Mouse (Mus musculus) embryonic facial prominence, embryonic 15.5 days (tissue): Measurements from ENCODE around the gene Med9. TPM values are rescaled to one million over a fixed set of nuclear protein-coding genes. Genes with fewer than 3 reads are reported as not detected.

Source experiments
- ATAC-seq: fragments of 200-750 bp; cut with Nextera tagmentation; 2 replicates; pipeline ENCODE4 v1.8.0; 2017; ENCODE audit warnings: low read depth, moderate TSS enrichment; ENCODE audit not compliant: insufficient number of reproducible peaks, low FRiP score, low TSS enrichment
- H3K27ac ChIP-seq: fragments of 300-500 bp; sonication (generic); replicated peaks from 2 replicates; pipeline ENCODE4 v1.5.1; 2015; ENCODE audit warnings: mild to moderate bottlenecking, inconsistent platforms
- H3K27me3 ChIP-seq: fragments of 300-500 bp; sonication (generic); 2 replicates; pipeline ENCODE4 v1.6.1; 2015; ENCODE audit warnings: inconsistent platforms
- H3K36me3 ChIP-seq: fragments of 300-500 bp; sonication (generic); 2 replicates; pipeline ENCODE4 v1.6.1; 2015; ENCODE audit warnings: mild to moderate bottlenecking, inconsistent platforms
- H3K4me1 ChIP-seq: fragments of 300-500 bp; sonication (generic); 2 replicates; pipeline ENCODE4 v1.6.1; 2015; ENCODE audit warnings: inconsistent platforms
- H3K4me2 ChIP-seq: fragments of 300-500 bp; sonication (generic); replicated peaks from 2 replicates; pipeline ENCODE4 v1.6.1; 2015; ENCODE audit warnings: mild to moderate bottlenecking, inconsistent platforms
- H3K4me3 ChIP-seq: fragments of 300-500 bp; sonication (generic); replicated peaks from 2 replicates; pipeline ENCODE4 v1.5.1; 2015; ENCODE audit warnings: mild to moderate bottlenecking, inconsistent platforms
- H3K9ac ChIP-seq: fragments of 300-500 bp; sonication (generic); 2 replicates; pipeline ENCODE4 v1.6.1; 2015; ENCODE audit warnings: inconsistent platforms
- H3K9me3 ChIP-seq: fragments of 300-500 bp; sonication (generic); replicated peaks from 2 replicates; pipeline ENCODE4 v1.6.1; 2016; ENCODE audit warnings: inconsistent platforms
- WGBS: fragments of 180-500 bp; shearing (Covaris S2); methylation state at CpG from one replicate; pipeline ENCODE4 v1.1.7; 2015; 5-methylcytosine and 5-hydroxymethylcytosine counted together
- polyA plus RNA-seq: library from polyadenylated mRNA; unstranded; fragments of >200 nt; fragmentation: Nextera tagmentation; extraction: Ambion mirVana; gene quantifications from 2 replicates; pipeline ENCODE4 v1.2.1, GENCODE M21; 2015

Med9 gene
- polyA plus RNA-seq, 1 experiment from 2014 or later = 39.4 TPM

DNA sequence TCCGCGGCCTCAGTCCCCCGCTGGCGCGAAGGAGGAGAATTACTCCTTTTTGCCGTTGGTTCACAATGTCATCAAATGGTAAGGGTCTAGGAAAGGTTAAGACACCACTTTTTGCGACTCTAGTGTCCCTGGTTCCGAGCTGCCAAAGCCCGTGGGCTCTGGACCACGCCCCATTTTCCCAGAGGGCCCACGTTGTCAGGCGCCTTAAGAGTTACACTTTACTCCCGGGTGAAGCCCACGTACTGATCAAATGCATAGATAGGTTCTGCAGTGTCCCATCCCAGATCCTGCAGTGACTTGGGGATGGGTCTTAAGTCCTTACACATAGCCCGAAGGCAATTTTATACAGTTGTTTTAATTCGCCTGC, 378 bp downstream of the Med9 start:
- H3K9me3 ChIP-seq = no peaks in the 10 kb centered on the region
- peaks cover 8% of the 10 kb centered on the region; the same call in 1 of the 2 replicates for H3K36me3 ChIP-seq
- ATAC-seq = peak; percentile 73; the same call in 1 of the 2 replicates
- peak overlapping the region; percentile 99 for H3K9ac ChIP-seq
- H3K27me3 ChIP-seq = no peaks in the 10 kb centered on the region
- H3K4me2 ChIP-seq = peak overlapping the region; percentile 81
- peak overlapping the region; percentile 80 for H3K27ac ChIP-seq
- peaks cover 11% of the 10 kb centered on the region for H3K4me1 ChIP-seq
- H3K4me3 ChIP-seq = peak overlapping the region; percentile 99
- 1% methylated on average over 16 of the region's 16 CpGs for WGBS

DNA sequence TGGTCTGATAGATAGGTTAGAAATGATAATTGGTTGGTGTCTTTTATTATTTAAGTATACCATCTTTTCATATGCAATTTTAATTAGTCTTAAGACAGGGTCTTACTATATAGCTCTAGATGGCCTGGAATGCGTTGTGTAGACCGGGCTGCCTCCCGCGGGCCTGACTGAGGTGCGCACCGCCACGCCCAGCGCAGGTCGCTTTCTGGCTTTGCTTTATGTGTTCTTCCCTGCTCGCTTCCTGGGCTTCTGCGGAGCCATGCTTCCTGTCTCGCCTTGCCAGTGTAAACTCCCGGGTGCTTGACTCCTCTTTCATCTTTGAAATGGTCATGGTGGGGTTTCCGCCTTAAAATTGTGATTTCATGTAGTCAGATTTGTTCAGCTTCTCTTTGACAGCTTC, 4.9 kb downstream of the Med9 start:
- H3K9ac ChIP-seq = no peak overlapping the region
- no peak overlapping the region for H3K4me2 ChIP-seq

DNA sequence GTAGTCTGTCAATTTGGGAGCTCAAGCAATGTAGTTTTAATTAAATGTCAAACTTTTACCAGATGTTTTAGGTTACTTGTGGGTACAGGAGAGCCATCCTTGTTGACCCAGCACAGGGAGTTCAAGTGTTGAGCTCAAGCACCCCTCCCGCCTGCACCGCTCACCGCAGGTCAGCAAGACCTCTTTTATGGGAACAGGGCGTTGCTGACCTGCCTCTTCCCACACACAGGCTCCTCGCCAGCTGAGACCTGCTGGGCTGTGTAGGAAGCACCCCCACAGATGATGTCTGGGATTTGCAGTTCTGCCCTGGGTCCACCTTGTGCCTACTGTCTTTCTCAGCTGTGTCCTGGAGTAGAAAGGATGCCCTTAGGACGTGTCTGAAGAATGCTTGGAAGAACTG, 8.7 kb downstream of the Med9 start:
- ATAC-seq = no peak
- peaks cover 12% of the 10 kb centered on the region for H3K36me3 ChIP-seq
- H3K4me1 ChIP-seq = peaks cover 23% of the 10 kb centered on the region
- no peaks in the 10 kb centered on the region for H3K27me3 ChIP-seq
- no peak overlapping the region for H3K4me3 ChIP-seq
- H3K27ac ChIP-seq = no peak overlapping the region
- WGBS = 70% methylated on average over 6 of the region's 6 CpGs
- no peak overlapping the region for H3K4me2 ChIP-seq
- H3K9me3 ChIP-seq = no peaks in the 10 kb centered on the region
- no peak overlapping the region for H3K9ac ChIP-seq

More for the DNA sequence above, 4.9 kb downstream of the Med9 start:
- no peak overlapping the region for H3K27ac ChIP-seq
- peaks cover 15% of the 10 kb centered on the region; the same call in 1 of the 2 replicates for H3K36me3 ChIP-seq
- H3K4me1 ChIP-seq = peaks cover 6% of the 10 kb centered on the region; the same call in 1 of the 2 replicates
- WGBS = 70% methylated on average over 14 of the region's 14 CpGs
- H3K27me3 ChIP-seq = no peaks in the 10 kb centered on the region
- ATAC-seq = no peak
- H3K9me3 ChIP-seq = no peaks in the 10 kb centered on the region
- no peak overlapping the region for H3K4me3 ChIP-seq

DNA sequence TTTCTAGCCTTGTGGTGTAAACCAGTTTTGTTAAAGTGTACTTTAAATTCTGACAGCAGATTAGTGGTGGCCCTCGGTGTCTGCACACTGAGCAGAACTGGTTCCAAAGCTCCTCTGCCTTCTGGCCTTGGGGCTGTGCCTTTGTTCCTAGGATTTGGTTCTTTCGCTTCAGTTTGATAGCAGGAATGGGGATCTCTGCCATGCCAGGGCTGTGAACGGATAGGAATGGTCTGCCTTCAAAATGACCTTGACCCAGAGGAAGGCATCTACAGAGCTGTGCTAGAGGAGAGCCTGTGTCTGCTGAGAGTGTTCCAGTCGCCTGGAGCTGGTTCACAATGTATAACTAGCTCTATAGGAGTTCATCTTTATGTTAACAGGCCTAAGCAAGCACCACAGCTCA, 11.4 kb downstream of the Med9 start:
- Histone ChIP-seq H3K4me3 (no peak overlapping the region), H3K4me2 (no peak overlapping the region)

DNA sequence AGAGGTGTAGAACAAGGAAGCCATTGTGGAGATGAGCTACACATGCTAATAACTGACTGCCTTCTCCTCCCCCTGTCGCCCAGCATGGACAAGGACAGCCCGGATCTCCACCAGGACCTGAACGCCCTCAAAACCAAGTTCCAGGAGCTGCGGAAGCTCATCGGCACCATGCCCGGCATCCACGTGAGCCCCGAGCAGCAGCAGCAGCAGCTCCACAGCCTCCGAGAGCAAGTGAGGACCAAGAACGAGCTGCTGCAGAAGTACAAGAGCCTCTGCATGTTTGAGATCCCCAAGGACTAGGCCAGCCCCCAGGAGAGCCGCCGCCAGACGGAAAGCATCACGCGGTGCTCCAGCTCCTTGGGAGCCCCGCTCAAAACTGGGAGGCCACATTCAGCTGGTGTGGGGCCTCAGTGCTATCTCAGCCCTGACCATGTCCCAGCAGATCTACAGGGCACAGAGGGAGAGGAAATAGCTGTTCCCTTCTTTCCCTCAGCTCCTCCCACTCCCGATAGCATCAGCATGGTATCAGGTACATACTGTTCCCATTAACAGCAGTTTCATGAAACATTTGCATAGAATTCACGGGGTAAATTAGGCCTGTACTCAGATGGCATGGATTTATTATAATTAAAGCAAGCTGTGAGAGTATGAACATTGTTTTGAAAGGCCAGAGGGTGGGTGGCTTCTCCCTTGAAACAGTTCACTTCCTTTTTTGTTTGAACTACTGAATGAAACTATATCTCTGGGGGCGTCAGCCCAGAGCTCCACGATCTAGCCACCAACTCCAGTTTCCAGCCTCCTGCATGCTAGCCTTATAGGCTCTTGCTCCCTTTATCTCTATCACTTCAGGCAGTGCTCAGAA, 12.7 kb downstream of the Med9 start:
- Histone ChIP-seq H3K9ac (no peak overlapping the region), H3K4me2 (peak overlapping the region; percentile 35), H3K27me3 (peaks cover 25% of the 10 kb centered on the region), H3K4me3 (no peak overlapping the region), H3K27ac (peak overlapping the region; percentile 68), H3K4me1 (peaks cover 47% of the 10 kb centered on the region), H3K36me3 (peaks cover 21% of the 10 kb centered on the region), H3K9me3 (no peaks in the 10 kb centered on the region)
- 46% methylated on average over 20 of the region's 20 CpGs for WGBS
- 0 out of 2 replicates have a peak, but pooled peaks have one; percentile 30 for ATAC-seq

More for the DNA sequence above, 11.4 kb downstream of the Med9 start:
- no peak for ATAC-seq
- Histone ChIP-seq H3K27ac (no peak overlapping the region), H3K9ac (no peak overlapping the region), H3K4me1 (peaks cover 36% of the 10 kb centered on the region), H3K27me3 (peaks cover 19% of the 10 kb centered on the region), H3K9me3 (no peaks in the 10 kb centered on the region), H3K36me3 (peaks cover 24% of the 10 kb centered on the region)
- WGBS = 70% methylated on average over 4 of the region's 4 CpGs

DNA sequence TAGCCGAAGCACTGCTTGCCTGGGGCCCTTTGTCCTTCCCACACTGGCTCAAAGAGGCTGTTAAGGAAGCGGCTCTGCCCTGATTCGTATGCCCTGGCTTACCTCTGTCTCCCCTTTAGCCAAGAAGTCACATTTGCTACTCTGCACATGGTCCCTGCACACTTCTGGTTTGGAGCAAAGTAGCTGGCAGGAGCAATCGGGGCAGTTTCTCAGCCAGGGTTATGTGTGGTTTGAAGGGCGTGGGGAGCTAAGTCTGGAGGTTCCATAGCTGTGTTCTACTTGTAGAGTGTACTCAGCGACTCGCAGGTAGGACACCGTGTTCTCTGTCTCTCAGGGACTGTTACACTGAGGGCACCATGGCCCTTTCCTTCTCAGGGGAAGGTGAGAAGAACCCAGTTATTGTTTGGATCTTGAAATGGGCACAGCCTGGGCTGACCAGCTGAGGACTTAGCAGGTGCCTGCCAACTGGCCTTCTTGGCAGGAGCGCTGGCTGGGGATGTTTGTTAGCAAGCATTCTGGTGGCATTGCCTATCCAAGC, 13.4 kb downstream of the Med9 start:
- H3K27me3 ChIP-seq = peaks cover 25% of the 10 kb centered on the region
- H3K4me1 ChIP-seq = peaks cover 47% of the 10 kb centered on the region
- no peak overlapping the region for H3K4me2 ChIP-seq
- H3K9me3 ChIP-seq = no peaks in the 10 kb centered on the region
- H3K27ac ChIP-seq = peak overlapping the region; percentile 2; the same call in 1 of the 2 replicates
- 64% methylated on average over 9 of the region's 9 CpGs for WGBS
- H3K9ac ChIP-seq = no peak overlapping the region
- no peak overlapping the region for H3K4me3 ChIP-seq
- ATAC-seq = no peak
- peaks cover 21% of the 10 kb centered on the region for H3K36me3 ChIP-seq

DNA sequence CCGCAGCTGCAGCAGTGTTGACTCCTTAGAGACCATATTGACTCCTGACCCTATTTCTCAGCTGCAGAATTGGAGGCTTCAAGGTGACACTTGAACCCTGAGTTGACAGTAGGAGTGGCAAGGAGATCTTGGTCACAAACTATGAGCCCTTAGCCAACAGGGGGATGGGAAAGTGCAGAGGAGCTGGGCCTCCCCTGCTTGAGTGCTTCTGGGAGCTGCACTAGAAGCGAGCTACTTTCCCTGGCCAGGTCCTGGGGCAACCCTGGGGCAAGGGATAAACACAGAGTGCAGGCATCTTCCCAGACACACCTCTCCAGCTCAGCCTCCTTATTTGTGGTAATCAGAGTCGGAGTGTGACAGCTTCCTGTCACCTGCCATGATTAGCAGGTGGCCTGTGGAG, 14.6 kb downstream of the Med9 start:
- no peaks in the 10 kb centered on the region for H3K9me3 ChIP-seq
- peaks cover 17% of the 10 kb centered on the region for H3K36me3 ChIP-seq
- 74% methylated on average over 3 of the region's 3 CpGs for WGBS
- peaks cover 47% of the 10 kb centered on the region for H3K4me1 ChIP-seq
- H3K4me3 ChIP-seq = no peak overlapping the region
- no peak overlapping the region for H3K27ac ChIP-seq
- no peak overlapping the region for H3K9ac ChIP-seq
- peaks cover 25% of the 10 kb centered on the region for H3K27me3 ChIP-seq
- H3K4me2 ChIP-seq = no peak overlapping the region
- no peak for ATAC-seq

DNA sequence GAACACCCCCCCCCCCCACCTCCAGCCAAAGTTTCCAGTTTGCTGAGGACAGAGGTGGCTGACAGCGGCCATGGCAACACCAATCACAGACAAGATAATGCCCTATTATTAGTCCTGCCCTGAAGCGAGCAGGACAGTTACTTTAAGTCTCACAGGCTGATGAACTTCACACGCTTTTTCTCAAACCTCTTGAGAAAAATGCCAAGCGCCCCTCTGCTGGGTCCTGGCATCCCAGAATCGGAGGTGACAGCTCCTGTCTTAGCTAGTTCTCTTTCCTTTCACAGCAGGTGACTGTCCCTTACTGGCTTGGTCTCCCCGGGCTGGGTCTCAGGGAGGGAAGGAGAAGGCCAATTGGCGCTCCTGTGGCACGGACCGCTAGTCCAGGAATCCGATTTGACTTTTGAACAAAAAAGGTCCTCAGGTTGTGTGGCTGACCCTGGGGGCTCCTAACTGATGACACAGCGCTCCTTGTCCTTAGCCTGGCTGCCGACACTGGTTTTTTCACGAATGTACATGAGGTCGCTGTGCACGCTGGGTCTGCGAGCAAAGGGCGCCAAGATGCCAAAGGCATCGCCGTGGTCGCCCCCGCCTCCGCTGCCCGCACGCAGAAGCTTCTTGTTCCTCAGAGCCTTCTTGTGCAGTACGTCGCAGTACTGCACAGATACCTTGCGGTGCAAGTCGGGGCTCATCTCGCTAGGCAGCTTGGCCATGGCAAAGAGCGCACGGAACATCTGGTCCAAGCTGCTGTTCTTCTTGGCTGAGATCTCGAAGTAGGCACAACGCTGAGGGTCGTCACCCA, 15.6 kb downstream of the Med9 start:
- Histone ChIP-seq H3K4me2 (peak overlapping the region; percentile 97), H3K27me3 (peaks cover 26% of the 10 kb centered on the region), H3K9me3 (no peaks in the 10 kb centered on the region), H3K27ac (no peak overlapping the region), H3K9ac (peak overlapping the region; percentile 35; the same call in 1 of the 2 replicates), H3K4me1 (peaks cover 47% of the 10 kb centered on the region), H3K36me3 (peaks cover 17% of the 10 kb centered on the region), H3K4me3 (peak overlapping the region; percentile 51)
- WGBS = 10% methylated on average over 34 of the region's 34 CpGs
- no peak for ATAC-seq

DNA sequence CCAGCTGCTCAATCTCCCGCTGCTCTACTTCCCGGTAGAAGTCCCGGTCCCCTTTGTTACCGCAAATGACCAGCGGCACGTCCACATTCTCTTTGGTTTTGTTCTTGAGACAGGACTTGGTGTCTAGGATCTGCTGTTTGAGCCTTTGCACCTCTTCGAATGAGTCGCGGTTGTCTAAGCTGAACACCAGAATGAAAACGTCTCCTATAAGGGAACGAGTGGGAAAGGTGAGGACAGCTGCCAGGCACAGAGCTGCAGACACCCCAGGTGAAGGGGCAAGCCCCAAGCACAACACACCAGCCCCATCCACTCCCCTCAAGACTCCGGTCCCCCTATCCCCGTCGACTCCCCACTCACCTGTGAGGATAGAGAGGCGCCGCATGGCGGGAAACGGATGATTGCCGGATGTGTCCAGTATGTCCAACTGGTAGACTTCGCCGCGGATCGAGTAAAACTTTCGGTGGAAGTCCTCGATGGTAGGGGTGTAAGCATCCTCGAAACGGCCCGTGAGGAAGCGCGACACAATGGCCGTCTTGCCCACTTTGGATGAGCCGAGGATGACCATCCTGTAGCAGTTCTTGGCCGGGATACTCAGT, 16.3 kb downstream of the Med9 start:
- no peak for ATAC-seq
- 4% methylated on average over 33 of the region's 33 CpGs for WGBS
- peak overlapping the region; percentile 51 for H3K4me3 ChIP-seq
- H3K36me3 ChIP-seq = peaks cover 17% of the 10 kb centered on the region
- H3K9me3 ChIP-seq = no peaks in the 10 kb centered on the region
- peaks cover 47% of the 10 kb centered on the region for H3K4me1 ChIP-seq
- peak overlapping the region; percentile 35 for H3K9ac ChIP-seq
- peaks cover 28% of the 10 kb centered on the region for H3K27me3 ChIP-seq
- H3K4me2 ChIP-seq = peak overlapping the region; percentile 97
- no peak overlapping the region for H3K27ac ChIP-seq

DNA sequence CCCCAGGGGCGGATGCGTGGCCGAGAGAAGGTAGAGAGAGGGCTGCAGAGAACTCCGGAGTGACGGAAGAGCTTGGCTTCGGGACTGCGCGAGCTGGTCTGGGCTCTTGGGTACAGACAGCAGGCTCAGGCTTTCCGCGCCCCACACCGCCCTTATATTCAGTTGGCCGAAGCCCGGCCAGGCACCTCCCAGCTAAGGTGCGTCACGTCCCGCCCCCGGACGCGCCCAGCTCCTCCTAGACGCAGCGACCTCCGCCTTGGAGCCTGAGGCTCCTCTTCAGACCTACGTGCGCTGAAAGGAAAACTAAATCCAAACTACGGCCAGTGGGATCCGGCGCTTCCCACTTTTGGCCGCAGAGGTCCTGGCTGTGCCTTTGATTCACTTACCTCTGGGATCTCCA, 16.8 kb downstream of the Med9 start, which contains the start of gene Rasd1:
Gene Rasd1, minus strand, starts transcription at position 127 of the 400 bp plus-strand sequence.
- Histone ChIP-seq H3K27ac (peak within 1 kb of the TSS; percentile 68; the same call in 1 of the 2 replicates), H3K4me1 (peaks cover 43% of the 10 kb centered on the region), H3K36me3 (peaks cover 17% of the 10 kb centered on the region), H3K9ac (peak within 1 kb of the TSS; percentile 35), H3K9me3 (no peaks in the 10 kb centered on the region), H3K27me3 (peaks cover 28% of the 10 kb centered on the region), H3K4me3 (peak within 1 kb of the TSS; percentile 51), H3K4me2 (peak within 1 kb of the TSS; percentile 97)
- peak; percentile 86 for ATAC-seq
- WGBS = 0% methylated on average over 28 of the region's 28 CpGs
